Mouse (Mus musculus): ENCODE results near the gene Slc43a1. TPM values are rescaled to one million over a fixed set of nuclear protein-coding genes. Genes with fewer than 3 reads are reported as not detected.

The Slc43a1 gene
- polyA plus RNA-seq, 1 experiment from 2014 or later: 2.5 TPM

GRCm38 (mm10) chr2:84880590-84880989, 41.9 kb downstream of the Slc43a1 start:
- peaks cover 33% of the 10 kb centered on the region for H3K4me1 ChIP-seq
- no peak overlapping the region for H3K9ac ChIP-seq (replicated peaks)
- H3K4me2 ChIP-seq (replicated peaks): no peak overlapping the region
- no peak overlapping the region for H3K4me3 ChIP-seq
- peaks cover 15% of the 10 kb centered on the region; the same call in 1 of the 2 replicates for H3K27me3 ChIP-seq
- WGBS: 85% methylated on average over 6 of the region's 8 CpGs
- no peak overlapping the region for H3K27ac ChIP-seq (replicated peaks)
- H3K9me3 ChIP-seq: no peaks in the 10 kb centered on the region
- H3K36me3 ChIP-seq: 0 out of 2 replicates have a peak, but pooled peaks cover 2% of the 10 kb centered on the region
- no peak for ATAC-seq (replicated peaks)

DNA sequence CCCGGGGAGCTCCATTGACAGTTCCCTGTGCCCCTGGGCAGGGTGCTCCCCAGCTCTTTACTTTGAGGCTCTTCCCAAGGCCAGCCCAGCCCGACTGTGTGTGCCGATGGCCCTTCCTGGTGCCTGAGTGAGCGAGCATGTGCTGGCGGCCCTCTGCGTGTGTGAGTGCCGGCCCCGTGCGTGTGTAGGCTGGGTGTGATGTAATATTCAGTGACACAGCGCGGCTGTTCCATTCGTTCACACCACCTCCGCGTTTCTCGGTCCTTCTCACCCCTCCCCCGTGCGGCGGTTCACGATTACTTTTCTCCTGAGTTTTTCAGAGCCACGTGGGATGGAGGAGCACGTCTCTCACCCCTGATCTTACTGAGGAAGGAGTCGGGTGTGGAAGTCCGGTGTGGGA, 44.0 kb downstream of the Slc43a1 start:
- Histone ChIP-seq H3K9me3 (no peaks in the 10 kb centered on the region), H3K4me1 (peaks cover 41% of the 10 kb centered on the region), H3K4me3 (peak overlapping the region; percentile 7; the same call in 1 of the 2 replicates), H3K9ac (replicated peaks) (no peak overlapping the region), H3K27ac (replicated peaks) (no peak overlapping the region), H3K27me3 (peaks cover 15% of the 10 kb centered on the region; the same call in 1 of the 2 replicates), H3K4me2 (replicated peaks) (peak overlapping the region; percentile 92), H3K36me3 (0 out of 2 replicates have a peak, but pooled peaks cover 2% of the 10 kb centered on the region)
- WGBS: 12% methylated on average over 23 of the region's 23 CpGs
- ATAC-seq (replicated peaks): no peak

DNA sequence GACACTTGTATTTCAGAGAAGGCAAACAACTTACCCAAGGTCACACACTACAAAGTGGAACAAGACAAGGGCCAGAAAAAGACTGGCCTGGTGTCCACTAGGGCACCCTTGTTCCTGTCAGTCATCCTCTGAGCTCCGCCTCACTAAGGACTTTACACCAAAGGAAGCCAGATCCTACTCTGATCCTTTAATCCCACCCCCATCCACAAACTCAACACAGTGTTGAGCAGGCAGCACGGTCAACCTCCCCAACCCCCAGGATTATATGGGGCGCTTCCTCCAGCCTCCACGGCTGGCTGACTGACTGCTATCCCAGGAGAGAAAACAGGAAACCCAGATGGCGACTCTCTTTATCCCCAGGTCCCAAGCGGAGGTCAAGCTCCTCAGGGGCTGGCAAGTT, 44.4 kb downstream of the Slc43a1 start:
- 9% methylated on average over 6 of the region's 6 CpGs for WGBS
- Histone ChIP-seq H3K36me3 (0 out of 2 replicates have a peak, but pooled peaks cover 2% of the 10 kb centered on the region), H3K27ac (replicated peaks) (no peak overlapping the region), H3K4me1 (peaks cover 46% of the 10 kb centered on the region), H3K4me3 (0 out of 2 replicates have a peak overlapping the region, but pooled peaks have one; percentile 7), H3K9ac (replicated peaks) (no peak overlapping the region), H3K27me3 (peaks cover 15% of the 10 kb centered on the region; the same call in 1 of the 2 replicates), H3K9me3 (no peaks in the 10 kb centered on the region), H3K4me2 (replicated peaks) (peak overlapping the region; percentile 92)
- ATAC-seq (replicated peaks): no peak

- Histone ChIP-seq H3K27me3 (peaks cover 15% of the 10 kb centered on the region; the same call in 1 of the 2 replicates), H3K4me1 (peaks cover 47% of the 10 kb centered on the region), H3K27ac (replicated peaks) (no peak overlapping the region), H3K4me3 (peak overlapping the region; percentile 7; the same call in 1 of the 2 replicates), H3K36me3 (0 out of 2 replicates have a peak, but pooled peaks cover 2% of the 10 kb centered on the region), H3K4me2 (replicated peaks) (peak overlapping the region; percentile 92), H3K9ac (replicated peaks) (no peak overlapping the region), H3K9me3 (no peaks in the 10 kb centered on the region)
- ATAC-seq (replicated peaks): no peak
- 2% methylated on average over 11 of the region's 11 CpGs for WGBS
Measured at GRCm38 (mm10) chr2:84883530-84883929, 44.9 kb downstream of the Slc43a1 start.

- Histone ChIP-seq H3K27ac (replicated peaks) (no peak overlapping the region), H3K9ac (replicated peaks) (no peak overlapping the region), H3K4me1 (peaks cover 50% of the 10 kb centered on the region), H3K9me3 (no peaks in the 10 kb centered on the region), H3K27me3 (peaks cover 15% of the 10 kb centered on the region; the same call in 1 of the 2 replicates), H3K36me3 (0 out of 2 replicates have a peak, but pooled peaks cover 2% of the 10 kb centered on the region), H3K4me2 (replicated peaks) (peak overlapping the region; percentile 92), H3K4me3 (peak overlapping the region; percentile 7; the same call in 1 of the 2 replicates)
- ATAC-seq (replicated peaks): no peak
- 69% methylated on average over 4 of the region's 4 CpGs for WGBS
Measured at GRCm38 (mm10) chr2:84883942-84884341, 45.3 kb downstream of the Slc43a1 start.

- Histone ChIP-seq H3K9me3 (no peaks in the 10 kb centered on the region), H3K4me2 (replicated peaks) (peak overlapping the region; percentile 92), H3K27ac (replicated peaks) (no peak overlapping the region), H3K4me3 (peak overlapping the region; percentile 59), H3K27me3 (peaks cover 20% of the 10 kb centered on the region; the same call in 1 of the 2 replicates), H3K36me3 (0 out of 2 replicates have a peak, but pooled peaks cover 2% of the 10 kb centered on the region), H3K4me1 (peaks cover 56% of the 10 kb centered on the region), H3K9ac (replicated peaks) (peak overlapping the region; percentile 52; the same call in 1 of the 2 replicates)
- no peak for ATAC-seq (replicated peaks)
- WGBS: 46% methylated on average over 4 of the region's 4 CpGs
Measured at GRCm38 (mm10) chr2:84884611-84885010, 46.0 kb downstream of the Slc43a1 start.

DNA sequence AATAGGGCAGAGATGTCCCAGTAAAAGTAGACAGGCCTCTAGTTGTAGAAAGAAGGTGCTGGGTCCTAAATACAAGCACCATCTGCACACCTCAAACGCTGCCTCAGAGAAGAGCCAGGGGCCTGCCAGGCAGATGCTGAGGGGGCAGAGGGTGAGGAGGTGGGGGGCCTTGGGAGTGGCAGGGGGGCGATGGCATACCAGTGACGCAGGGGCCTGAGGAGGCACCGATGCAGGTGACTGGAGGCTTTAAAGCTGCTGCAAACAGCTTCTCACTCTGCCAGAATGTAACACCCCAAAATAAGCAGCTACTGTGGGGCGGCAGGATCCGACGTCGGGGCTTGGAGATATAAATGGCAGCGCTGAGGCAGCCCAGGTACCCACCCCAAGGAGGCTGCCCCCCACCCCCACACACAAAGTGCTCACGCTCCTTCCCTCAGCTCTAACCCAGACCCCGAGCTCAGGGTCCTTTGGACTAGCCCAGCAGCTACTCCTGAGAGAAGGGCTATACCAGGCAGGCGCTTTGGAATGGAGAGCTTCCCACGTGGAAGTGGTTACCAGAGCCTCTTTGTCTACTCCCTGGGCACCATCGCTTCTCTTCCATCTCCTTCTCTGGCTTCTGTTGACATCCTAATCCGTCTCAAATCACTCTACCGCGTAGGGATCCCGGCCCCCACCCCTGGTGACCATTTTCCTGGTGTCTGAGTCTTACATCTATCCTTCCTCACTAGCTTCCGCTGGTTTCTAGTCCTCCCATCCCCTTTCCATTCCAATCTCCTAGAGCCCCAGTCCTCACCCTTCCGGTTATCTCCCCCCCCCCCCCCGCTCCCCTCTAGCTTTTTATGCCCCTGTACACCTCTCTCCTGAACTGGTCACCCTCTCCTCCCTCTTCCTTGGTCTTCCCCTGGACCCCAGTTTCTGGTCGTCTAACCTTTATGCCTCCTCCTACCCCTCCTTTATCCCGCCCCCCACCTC, 46.7 kb downstream of the Slc43a1 start:
- Histone ChIP-seq H3K9ac (replicated peaks) (peak overlapping the region; percentile 52), H3K4me3 (peak overlapping the region; percentile 59), H3K4me2 (replicated peaks) (peak overlapping the region; percentile 92), H3K27ac (replicated peaks) (peak overlapping the region; percentile 91), H3K9me3 (no peaks in the 10 kb centered on the region), H3K27me3 (peaks cover 22% of the 10 kb centered on the region; the same call in 1 of the 2 replicates), H3K4me1 (peaks cover 59% of the 10 kb centered on the region), H3K36me3 (no peaks in the 10 kb centered on the region)
- 11% methylated on average over 23 of the region's 23 CpGs for WGBS
- ATAC-seq (replicated peaks): no peak

GRCm38 (mm10) chr2:84886234-84886731, 47.6 kb downstream of the Slc43a1 start, which contains the start of gene Rtn4rl2:
Rtn4rl2 (minus strand) TSS chr2:84886710.
- Histone ChIP-seq H3K36me3 (no peaks in the 10 kb centered on the region), H3K27ac (replicated peaks) (peak within 1 kb of the TSS; percentile 91), H3K4me3 (peak within 1 kb of the TSS; percentile 59), H3K9me3 (no peaks in the 10 kb centered on the region), H3K4me1 (peaks cover 59% of the 10 kb centered on the region), H3K27me3 (peaks cover 22% of the 10 kb centered on the region; the same call in 1 of the 2 replicates), H3K9ac (replicated peaks) (peak within 1 kb of the TSS; percentile 52), H3K4me2 (replicated peaks) (peak within 1 kb of the TSS; percentile 92)
- WGBS: 0% methylated on average over 33 of the region's 35 CpGs
- peak; percentile 1 for ATAC-seq (replicated peaks)

DNA sequence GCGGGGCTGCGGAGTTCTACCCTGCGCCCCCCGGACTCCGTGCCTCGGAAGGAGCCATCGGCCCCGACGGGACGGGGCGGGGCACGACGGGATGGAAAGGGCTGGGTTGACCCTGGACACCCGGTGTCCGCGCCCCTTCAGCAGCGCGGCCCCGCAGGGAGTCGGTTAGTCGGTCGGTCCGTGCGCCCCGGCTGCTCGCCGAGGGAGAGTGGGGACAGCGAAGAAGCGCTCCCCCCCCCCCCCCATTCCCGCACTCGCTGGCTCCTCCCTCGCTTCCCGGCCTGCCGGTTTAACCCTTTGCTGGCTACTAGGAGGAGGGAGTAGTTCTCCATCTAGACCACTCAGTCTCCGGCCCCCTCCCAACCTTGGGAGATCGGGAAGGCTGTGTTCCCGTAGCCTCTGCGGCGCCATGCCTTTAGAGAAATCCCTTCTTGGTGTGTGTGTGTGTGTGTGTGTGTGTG, 48.2 kb downstream of the Slc43a1 start:
- peak; percentile 49 for ATAC-seq (replicated peaks)
- H3K27me3 ChIP-seq: peaks cover 22% of the 10 kb centered on the region; the same call in 1 of the 2 replicates
- peak overlapping the region; percentile 92 for H3K4me2 ChIP-seq (replicated peaks)
- H3K4me1 ChIP-seq: peaks cover 59% of the 10 kb centered on the region
- peak overlapping the region; percentile 52 for H3K9ac ChIP-seq (replicated peaks)
- peak overlapping the region; percentile 59 for H3K4me3 ChIP-seq
- H3K36me3 ChIP-seq: no peaks in the 10 kb centered on the region
- H3K9me3 ChIP-seq: no peaks in the 10 kb centered on the region
- H3K27ac ChIP-seq (replicated peaks): peak overlapping the region; percentile 91
- WGBS: under 1% methylated on average over 27 of the region's 39 CpGs

DNA sequence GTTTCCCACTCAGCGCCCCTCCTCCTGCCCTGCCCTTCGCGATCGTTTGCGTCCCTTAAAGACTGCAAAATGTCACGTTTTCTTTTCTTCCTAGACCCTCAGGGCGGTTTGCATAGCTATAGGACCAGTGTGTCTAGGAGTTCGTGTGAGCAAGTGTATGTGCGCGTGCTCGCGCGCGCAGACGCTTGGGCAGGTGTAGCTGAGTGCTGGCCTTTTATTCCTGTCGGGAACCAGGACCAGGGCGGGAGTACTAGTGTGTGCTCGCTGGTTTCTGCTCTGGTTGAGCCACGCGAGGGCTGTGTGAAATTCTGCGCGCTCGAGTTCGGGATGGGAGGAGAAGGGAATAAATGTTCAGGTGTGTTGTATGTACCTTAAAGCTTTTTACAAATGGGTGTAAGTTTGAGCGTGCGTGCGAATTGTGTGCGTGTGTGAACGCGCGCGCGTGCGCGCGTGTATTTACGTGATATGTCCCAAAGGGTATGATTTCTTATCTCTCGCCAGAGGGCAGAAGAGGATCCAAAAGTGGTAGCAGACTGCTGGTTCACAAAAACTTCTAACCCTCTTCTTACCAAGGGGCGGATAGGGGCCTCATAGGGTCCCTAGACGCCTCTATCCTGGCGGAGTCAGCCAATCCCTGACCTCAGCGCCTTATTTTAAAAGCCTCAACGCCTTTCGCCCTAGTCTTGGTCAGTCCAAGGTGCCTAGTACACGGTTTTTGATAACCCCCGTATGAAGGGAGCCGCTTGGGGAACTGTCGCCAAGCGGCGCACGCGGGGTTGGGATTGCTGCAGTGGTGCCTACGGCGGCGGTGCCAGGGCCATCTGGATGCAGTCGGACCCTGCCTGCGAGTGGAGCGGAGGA, 49.0 kb downstream of the Slc43a1 start:
- H3K4me1 ChIP-seq: peaks cover 54% of the 10 kb centered on the region
- H3K9me3 ChIP-seq: no peaks in the 10 kb centered on the region
- peak overlapping the region; percentile 91 for H3K27ac ChIP-seq (replicated peaks)
- no peaks in the 10 kb centered on the region for H3K36me3 ChIP-seq
- H3K4me2 ChIP-seq (replicated peaks): peak overlapping the region; percentile 92
- peaks cover 22% of the 10 kb centered on the region; the same call in 1 of the 2 replicates for H3K27me3 ChIP-seq
- peak; percentile 23 for ATAC-seq (replicated peaks)
- peak overlapping the region; percentile 59 for H3K4me3 ChIP-seq
- H3K9ac ChIP-seq (replicated peaks): peak overlapping the region; percentile 52
- under 1% methylated on average over 58 of the region's 58 CpGs for WGBS

Data from forebrain, embryonic 15.5 days (tissue).